Mouse (Mus musculus): ENCODE measurements around the gene 4930470P17Rik. TPM values are rescaled to one million over a fixed set of nuclear protein-coding genes. Genes with fewer than 3 reads are reported as not detected.
"Not testable (repeated sequence)": the region's sequence is repeated elsewhere in the genome, so short reads cannot be mapped to it uniquely, and the experiment has no call there.

4930470P17Rik gene
- total RNA-seq (2017) = not detected in 2 replicates

- no peak for ATAC-seq (replicated peaks in 1 of 2; ENCODE audit: insufficient read depth in 1 of 2, low FRiP score in 2 of 2, low TSS enrichment in 1 of 2, low read depth in 1 of 2, poor library complexity in 2 of 2, severe bottlenecking in 2 of 2)
Observed at GRCm38 (mm10) chr2:170601917-170602316, at the start of gene 4930470P17Rik. Gene 4930470P17Rik (minus strand): TSS chr2:170602017.

DNA sequence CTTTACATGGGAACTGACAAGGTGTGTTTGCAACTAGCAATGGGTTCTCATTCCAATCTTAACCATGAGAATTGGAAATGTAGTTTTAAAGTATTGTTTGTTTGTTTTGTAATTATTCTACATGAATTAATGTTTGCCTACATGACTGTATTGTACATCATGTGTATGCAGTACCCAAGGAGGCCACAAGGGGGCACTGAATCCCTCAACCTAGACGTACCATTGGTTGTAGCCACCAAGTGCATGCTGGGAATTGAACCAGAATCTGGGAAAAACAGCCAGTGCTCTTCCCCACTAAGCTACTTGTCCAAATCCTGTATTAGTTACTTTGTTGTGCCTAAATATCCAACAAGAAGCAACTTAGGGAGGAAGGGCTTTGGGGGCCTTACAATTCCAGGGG lies 49.7 kb upstream of the 4930470P17Rik start:
- ATAC-seq (replicated peaks in 1 of 2; ENCODE audit: insufficient read depth in 1 of 2, low FRiP score in 2 of 2, low TSS enrichment in 1 of 2, low read depth in 1 of 2, poor library complexity in 2 of 2, severe bottlenecking in 2 of 2) = no peak

DNA sequence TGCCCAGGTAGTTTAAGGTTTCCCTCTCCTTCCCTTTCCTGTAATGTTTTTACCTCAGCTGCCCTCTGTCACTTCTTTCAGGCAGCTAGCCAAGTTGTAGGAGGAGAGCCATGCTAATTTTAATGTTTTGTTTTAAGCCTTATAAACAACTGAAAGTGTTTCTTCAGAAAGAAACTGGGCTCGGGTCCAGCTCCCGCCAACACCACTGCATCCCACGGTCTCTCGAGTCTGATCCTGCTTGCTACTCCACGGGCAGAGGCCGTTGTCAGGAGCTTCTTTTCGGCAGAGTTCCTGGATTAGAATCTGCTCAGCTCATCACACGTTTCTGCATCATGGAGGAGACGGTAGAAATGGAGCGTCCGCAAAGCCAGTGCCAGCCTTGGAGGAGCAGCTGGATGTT lies 46.7 kb upstream of the 4930470P17Rik start:
- ATAC-seq (replicated peaks in 1 of 2; ENCODE audit: insufficient read depth in 1 of 2, low FRiP score in 2 of 2, low TSS enrichment in 1 of 2, low read depth in 1 of 2, poor library complexity in 2 of 2, severe bottlenecking in 2 of 2) = no peak

- no peak for ATAC-seq (replicated peaks in 1 of 2; ENCODE audit: insufficient read depth in 1 of 2, low FRiP score in 2 of 2, low TSS enrichment in 1 of 2, low read depth in 1 of 2, poor library complexity in 2 of 2, severe bottlenecking in 2 of 2)
Observed at GRCm38 (mm10) chr2:170646201-170646600, 44.4 kb upstream of the 4930470P17Rik start.

DNA sequence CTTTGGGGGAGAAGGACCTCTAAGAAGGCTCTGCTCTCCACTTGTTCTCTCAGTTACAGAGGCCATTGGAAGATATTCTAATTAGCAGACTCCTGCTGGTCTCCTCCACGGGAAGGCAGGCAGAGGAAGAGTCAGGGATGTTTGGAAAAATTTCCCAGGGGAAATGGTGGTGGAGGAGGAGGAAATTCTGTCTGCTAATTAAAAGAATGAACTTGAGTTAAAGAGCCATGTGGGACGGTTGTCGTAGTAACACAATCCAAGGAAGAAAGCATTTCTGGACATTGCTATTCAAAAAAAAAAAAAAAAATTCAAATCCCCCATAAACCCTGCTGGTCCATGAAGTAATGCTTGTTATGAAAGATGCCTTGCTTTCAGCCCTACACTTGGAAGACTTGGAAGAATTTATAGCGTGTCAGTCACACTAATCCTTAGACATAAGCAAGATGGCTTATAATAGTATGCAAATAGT lies 40.6 kb upstream of the 4930470P17Rik start:
- ATAC-seq (replicated peaks in 1 of 2; ENCODE audit: insufficient read depth in 1 of 2, low FRiP score in 2 of 2, low TSS enrichment in 1 of 2, low read depth in 1 of 2, poor library complexity in 2 of 2, severe bottlenecking in 2 of 2) = no peak

GRCm38 (mm10) chr2:170640281-170640680 lies 38.5 kb upstream of the 4930470P17Rik start:
- ATAC-seq (replicated peaks in 1 of 2; ENCODE audit: insufficient read depth in 1 of 2, low FRiP score in 2 of 2, low TSS enrichment in 1 of 2, low read depth in 1 of 2, poor library complexity in 2 of 2, severe bottlenecking in 2 of 2) = no peak

DNA sequence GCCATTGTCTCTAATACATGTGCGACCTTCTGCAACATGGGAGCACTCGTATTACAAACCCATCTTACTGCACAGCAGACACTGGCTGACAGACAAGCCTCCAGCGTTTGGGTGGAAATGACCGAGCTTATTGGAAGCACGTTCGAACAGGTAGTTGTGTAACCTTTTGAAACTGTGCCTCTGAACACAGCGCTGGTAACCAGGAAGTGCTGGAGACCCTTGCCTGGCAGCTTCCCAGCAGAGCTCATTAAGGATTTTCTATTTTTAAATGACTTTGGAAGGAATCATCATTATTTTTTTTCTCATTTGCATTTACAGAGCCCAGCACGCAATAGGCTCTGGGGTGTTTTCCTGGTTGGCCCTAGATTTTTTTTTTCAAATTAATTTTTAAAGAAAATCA lies 36.9 kb upstream of the 4930470P17Rik start:
- no peak for ATAC-seq (replicated peaks in 1 of 2; ENCODE audit: insufficient read depth in 1 of 2, low FRiP score in 2 of 2, low TSS enrichment in 1 of 2, low read depth in 1 of 2, poor library complexity in 2 of 2, severe bottlenecking in 2 of 2)

- ATAC-seq (replicated peaks in 1 of 2; ENCODE audit: insufficient read depth in 1 of 2, low FRiP score in 2 of 2, low TSS enrichment in 1 of 2, low read depth in 1 of 2, poor library complexity in 2 of 2, severe bottlenecking in 2 of 2) = peak; percentile 29 to 32; a peak in 2 of 4 replicates
Observed at GRCm38 (mm10) chr2:170632998-170633622, 31.3 kb upstream of the 4930470P17Rik start.

- ATAC-seq (replicated peaks in 1 of 2; ENCODE audit: insufficient read depth in 1 of 2, low FRiP score in 2 of 2, low TSS enrichment in 1 of 2, low read depth in 1 of 2, poor library complexity in 2 of 2, severe bottlenecking in 2 of 2) = no peak
Observed at GRCm38 (mm10) chr2:170632386-170632785, 30.6 kb upstream of the 4930470P17Rik start.

GRCm38 (mm10) chr2:170631375-170631774 lies 29.6 kb upstream of the 4930470P17Rik start:
- ATAC-seq (replicated peaks in 1 of 2; ENCODE audit: insufficient read depth in 1 of 2, low FRiP score in 2 of 2, low TSS enrichment in 1 of 2, low read depth in 1 of 2, poor library complexity in 2 of 2, severe bottlenecking in 2 of 2) = no peak

GRCm38 (mm10) chr2:170630553-170630952 lies 28.7 kb upstream of the 4930470P17Rik start:
- ATAC-seq (replicated peaks in 1 of 2; ENCODE audit: insufficient read depth in 1 of 2, low FRiP score in 2 of 2, low TSS enrichment in 1 of 2, low read depth in 1 of 2, poor library complexity in 2 of 2, severe bottlenecking in 2 of 2) = no peak

- ATAC-seq (replicated peaks in 1 of 2; ENCODE audit: insufficient read depth in 1 of 2, low FRiP score in 2 of 2, low TSS enrichment in 1 of 2, low read depth in 1 of 2, poor library complexity in 2 of 2, severe bottlenecking in 2 of 2) = not testable (repeated sequence)
Observed at GRCm38 (mm10) chr2:170627991-170628390, 26.2 kb upstream of the 4930470P17Rik start.

DNA sequence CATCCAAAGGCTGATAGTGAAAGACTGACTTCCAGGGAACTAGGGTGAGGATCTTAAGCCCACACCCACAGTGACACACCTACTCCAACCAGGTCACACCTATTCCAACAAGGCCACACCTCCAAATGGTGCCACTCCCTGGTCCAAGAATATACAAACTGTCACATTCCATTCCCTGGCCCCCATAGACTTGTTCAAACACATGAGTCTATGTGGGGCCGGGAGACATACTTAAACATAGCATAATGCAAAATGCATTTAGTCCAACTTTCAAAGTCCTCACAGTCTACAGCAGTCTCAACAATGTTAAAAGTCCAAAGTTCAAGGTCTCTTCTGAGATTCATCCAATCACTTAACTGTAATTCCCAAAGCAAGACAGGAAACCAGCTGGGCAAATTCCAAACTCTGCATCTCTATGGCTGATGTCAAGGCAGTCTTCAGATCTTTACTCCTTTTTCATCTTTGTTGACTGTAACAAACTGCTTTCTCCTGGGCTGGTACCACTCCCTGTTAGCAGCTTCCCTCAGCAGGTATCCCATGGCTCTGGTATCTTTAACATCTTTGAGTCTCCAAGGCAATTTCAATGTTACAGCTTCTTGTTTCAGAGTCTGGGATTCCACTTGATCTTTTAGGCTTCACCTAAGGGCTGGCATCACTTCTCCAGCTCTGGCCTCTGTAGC lies 22.5 kb upstream of the 4930470P17Rik start:
- ATAC-seq (replicated peaks in 1 of 2; ENCODE audit: insufficient read depth in 1 of 2, low FRiP score in 2 of 2, low TSS enrichment in 1 of 2, low read depth in 1 of 2, poor library complexity in 2 of 2, severe bottlenecking in 2 of 2) = not testable (repeated sequence)

DNA sequence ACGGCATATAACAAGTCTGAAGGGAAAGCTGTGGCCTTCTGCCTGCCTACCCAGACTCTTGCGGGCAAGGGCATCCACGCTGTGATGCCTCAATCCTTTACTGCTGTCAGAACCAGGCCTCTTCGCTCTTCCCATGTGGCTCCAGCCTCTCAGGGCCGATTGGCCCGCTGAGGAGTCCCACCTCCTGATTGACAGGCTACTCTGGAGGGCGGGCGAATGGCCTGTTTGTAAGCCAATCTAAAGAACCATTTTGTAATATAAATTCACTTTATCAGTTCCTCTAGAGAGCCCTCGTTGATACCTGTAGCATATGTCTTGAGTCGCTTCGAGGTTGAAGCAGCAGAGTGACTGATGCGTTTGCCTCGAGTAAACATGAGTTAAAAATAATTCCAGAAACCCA lies 21.2 kb upstream of the 4930470P17Rik start:
- no peak for ATAC-seq (replicated peaks in 1 of 2; ENCODE audit: insufficient read depth in 1 of 2, low FRiP score in 2 of 2, low TSS enrichment in 1 of 2, low read depth in 1 of 2, poor library complexity in 2 of 2, severe bottlenecking in 2 of 2)

- no peak for ATAC-seq (replicated peaks in 1 of 2; ENCODE audit: insufficient read depth in 1 of 2, low FRiP score in 2 of 2, low TSS enrichment in 1 of 2, low read depth in 1 of 2, poor library complexity in 2 of 2, severe bottlenecking in 2 of 2)
Observed at GRCm38 (mm10) chr2:170618862-170619492, 17.2 kb upstream of the 4930470P17Rik start.

GRCm38 (mm10) chr2:170611794-170612193 lies 10.0 kb upstream of the 4930470P17Rik start:
- not testable (repeated sequence) for ATAC-seq (replicated peaks in 1 of 2; ENCODE audit: insufficient read depth in 1 of 2, low FRiP score in 2 of 2, low TSS enrichment in 1 of 2, low read depth in 1 of 2, poor library complexity in 2 of 2, severe bottlenecking in 2 of 2)

DNA sequence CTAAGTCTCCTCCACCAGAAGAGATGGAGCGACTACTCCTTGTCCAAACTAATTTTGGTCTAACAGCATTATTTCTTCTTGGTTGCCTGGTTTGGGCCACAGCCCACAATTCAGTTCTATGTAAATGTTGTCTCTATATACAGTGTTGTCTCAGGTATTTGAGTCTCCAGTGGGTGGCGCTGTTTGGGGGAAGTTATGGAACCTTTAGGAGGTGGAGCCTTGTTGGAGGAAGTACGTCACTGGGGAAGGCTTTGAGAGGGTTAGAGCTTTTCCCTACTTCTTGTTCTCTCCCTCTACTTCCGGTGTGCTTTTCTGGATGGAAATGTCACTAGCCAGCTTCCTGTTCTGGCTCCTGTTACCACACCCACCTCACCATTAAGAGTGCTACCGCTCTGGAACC lies 646 bp downstream of the 4930470P17Rik start:
- ATAC-seq (replicated peaks in 1 of 2; ENCODE audit: insufficient read depth in 1 of 2, low FRiP score in 2 of 2, low TSS enrichment in 1 of 2, low read depth in 1 of 2, poor library complexity in 2 of 2, severe bottlenecking in 2 of 2) = no peak

GRCm38 (mm10) chr2:170597586-170597985 lies 4.2 kb downstream of the 4930470P17Rik start:
- 0 out of 4 replicates have a peak, but pooled peaks of 1 of the 2 experiments have one; percentile 37 for ATAC-seq (replicated peaks in 1 of 2; ENCODE audit: insufficient read depth in 1 of 2, low FRiP score in 2 of 2, low TSS enrichment in 1 of 2, low read depth in 1 of 2, poor library complexity in 2 of 2, severe bottlenecking in 2 of 2)

Data from hematopoietic stem cell, adult 5-6 weeks (primary cell).